Mouse (Mus musculus): Measurements from ENCODE around the gene Pik3r2.

- TF ChIP-seq CTCF (IDR thresholded peaks at IDR 0.05; ENCODE audit: low read depth), result no peak
- no peak for TF ChIP-seq EP300 (IDR thresholded peaks at IDR 0.05; ENCODE audit: low read depth)
Observed at GRCm38 (mm10) chr8:70790846-70791245, 14.3 kb upstream of the Pik3r2 start.

Measured in liver, postnatal 0 days (tissue).